Mouse (Mus musculus) neural tube, embryonic 13.5 days (tissue): ENCODE results near the gene Csk. TPM values are rescaled to one million over a fixed set of nuclear protein-coding genes. Genes with fewer than 3 reads are reported as not detected.

ENCODE experiments used
- ATAC-seq: fragments of 200-750 bp; cut with Nextera tagmentation; 2 replicates; pipeline ENCODE4 v1.8.0; 2017; ENCODE audit warnings: low read depth, mild to moderate bottlenecking, moderate TSS enrichment, moderate library complexity
- H3K27ac ChIP-seq: fragments of 300-500 bp; sonication (generic); replicated peaks from 2 replicates; pipeline ENCODE4 v1.5.1; 2015; ENCODE audit warnings: moderate library complexity, mild to moderate bottlenecking, inconsistent platforms
- H3K27me3 ChIP-seq: fragments of 300-500 bp; sonication (generic); 2 replicates; pipeline ENCODE4 v1.6.1; 2015; ENCODE audit warnings: mild to moderate bottlenecking, inconsistent platforms
- H3K36me3 ChIP-seq: fragments of 300-500 bp; sonication (generic); 2 replicates; pipeline ENCODE4 v1.6.1; 2015; ENCODE audit warnings: mild to moderate bottlenecking, inconsistent platforms
- H3K4me1 ChIP-seq: fragments of 300-500 bp; sonication (generic); replicated peaks from 2 replicates; pipeline ENCODE4 v1.6.1; 2015; ENCODE audit warnings: inconsistent platforms
- H3K4me2 ChIP-seq: fragments of 300-500 bp; sonication (generic); 2 replicates; pipeline ENCODE4 v1.6.1; 2015; ENCODE audit warnings: inconsistent platforms, mild to moderate bottlenecking, moderate library complexity
- H3K4me3 ChIP-seq: fragments of 300-500 bp; sonication (generic); 2 replicates; pipeline ENCODE4 v1.5.1; 2015; ENCODE audit warnings: mild to moderate bottlenecking, inconsistent platforms
- H3K9ac ChIP-seq: fragments of 300-500 bp; sonication (generic); 2 replicates; pipeline ENCODE4 v1.6.1; 2015; ENCODE audit warnings: moderate library complexity, mild to moderate bottlenecking, inconsistent platforms
- H3K9me3 ChIP-seq: fragments of 300-500 bp; sonication (generic); 2 replicates; pipeline ENCODE4 v1.6.1; 2016; ENCODE audit warnings: inconsistent platforms
- WGBS: fragments of 180-500 bp; shearing (Covaris S2); methylation state at CpG from one replicate; pipeline ENCODE4 v1.1.7; 2015; 5-methylcytosine and 5-hydroxymethylcytosine counted together
- polyA plus RNA-seq: library from polyadenylated mRNA; unstranded; fragments of >200 nt; fragmentation: Nextera tagmentation; extraction: Ambion mirVana; gene quantifications from 2 replicates; pipeline ENCODE4 v1.2.1, GENCODE M21; 2015

Csk gene
- polyA plus RNA-seq, 1 experiment from 2014 or later, result 43.7 TPM

DNA sequence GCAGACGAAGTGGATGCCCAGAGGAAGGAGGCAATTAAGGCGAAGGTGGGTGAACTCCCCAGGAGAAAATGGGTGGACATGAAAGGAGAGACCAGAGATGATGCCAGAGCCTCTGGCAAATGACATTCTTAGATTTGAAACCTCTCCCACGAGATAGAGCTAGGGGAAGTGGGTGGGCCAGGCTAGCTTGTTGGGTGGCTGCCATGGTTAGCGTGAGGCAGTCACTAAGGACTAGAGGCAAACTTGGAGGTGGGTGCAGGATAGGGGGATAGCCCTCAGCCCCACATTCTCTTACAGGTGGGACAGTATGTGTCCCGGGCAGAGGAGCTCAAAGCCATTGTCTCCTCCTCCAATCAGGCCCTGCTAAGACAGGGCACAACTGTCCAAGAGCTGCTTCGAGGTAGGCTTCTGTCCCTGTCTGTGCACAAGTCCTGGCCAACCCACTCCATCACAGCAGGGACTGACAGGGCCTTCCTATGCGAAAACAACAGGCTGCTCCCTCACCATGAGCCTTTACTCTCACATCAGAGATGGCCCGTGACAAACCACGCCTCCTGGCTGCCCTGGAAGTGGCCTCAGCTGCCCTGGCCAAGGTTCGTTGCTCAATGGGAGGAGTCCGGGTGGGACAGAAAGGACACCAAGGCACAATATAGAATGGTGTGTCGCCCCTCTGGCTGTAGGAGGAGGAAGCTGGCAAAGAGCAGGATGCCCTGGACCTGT lies 59.8 kb downstream of the Csk start:
- no peak overlapping the region for H3K27ac ChIP-seq
- H3K4me3 ChIP-seq, result no peak overlapping the region
- H3K9ac ChIP-seq, result no peak overlapping the region
- H3K9me3 ChIP-seq, result no peaks in the 10 kb centered on the region
- no peaks in the 10 kb centered on the region for H3K27me3 ChIP-seq
- peaks cover 34% of the 10 kb centered on the region for H3K4me1 ChIP-seq
- H3K36me3 ChIP-seq, result peaks cover 44% of the 10 kb centered on the region
- no peak overlapping the region for H3K4me2 ChIP-seq
- ATAC-seq, result no peak
- 55% methylated on average over 12 of the region's 12 CpGs for WGBS

DNA sequence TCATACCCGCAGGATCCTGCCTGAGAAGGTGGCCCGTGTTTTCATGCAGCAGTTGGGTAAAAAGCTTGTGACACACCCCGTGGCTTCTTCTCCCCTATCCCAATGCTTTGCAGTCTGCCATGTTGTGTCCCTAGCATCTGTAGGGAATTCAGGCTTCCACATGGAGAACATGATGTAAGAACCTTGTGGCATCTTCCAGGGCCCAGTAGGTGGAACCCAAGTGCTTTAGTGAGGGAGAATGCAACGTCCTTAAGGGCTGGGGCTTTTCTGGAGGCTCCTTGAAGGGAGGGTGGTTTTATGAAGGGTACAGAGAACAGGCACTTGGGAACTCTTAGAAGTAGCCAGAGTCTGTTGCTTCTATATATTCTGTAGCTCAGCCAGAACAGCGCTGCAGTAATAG lies 62.7 kb downstream of the Csk start:
- ATAC-seq, result no peak
- WGBS, result 42% methylated on average over 5 of the region's 5 CpGs
- peak overlapping the region; percentile 70; the same call in 1 of the 2 replicates for H3K4me3 ChIP-seq

DNA sequence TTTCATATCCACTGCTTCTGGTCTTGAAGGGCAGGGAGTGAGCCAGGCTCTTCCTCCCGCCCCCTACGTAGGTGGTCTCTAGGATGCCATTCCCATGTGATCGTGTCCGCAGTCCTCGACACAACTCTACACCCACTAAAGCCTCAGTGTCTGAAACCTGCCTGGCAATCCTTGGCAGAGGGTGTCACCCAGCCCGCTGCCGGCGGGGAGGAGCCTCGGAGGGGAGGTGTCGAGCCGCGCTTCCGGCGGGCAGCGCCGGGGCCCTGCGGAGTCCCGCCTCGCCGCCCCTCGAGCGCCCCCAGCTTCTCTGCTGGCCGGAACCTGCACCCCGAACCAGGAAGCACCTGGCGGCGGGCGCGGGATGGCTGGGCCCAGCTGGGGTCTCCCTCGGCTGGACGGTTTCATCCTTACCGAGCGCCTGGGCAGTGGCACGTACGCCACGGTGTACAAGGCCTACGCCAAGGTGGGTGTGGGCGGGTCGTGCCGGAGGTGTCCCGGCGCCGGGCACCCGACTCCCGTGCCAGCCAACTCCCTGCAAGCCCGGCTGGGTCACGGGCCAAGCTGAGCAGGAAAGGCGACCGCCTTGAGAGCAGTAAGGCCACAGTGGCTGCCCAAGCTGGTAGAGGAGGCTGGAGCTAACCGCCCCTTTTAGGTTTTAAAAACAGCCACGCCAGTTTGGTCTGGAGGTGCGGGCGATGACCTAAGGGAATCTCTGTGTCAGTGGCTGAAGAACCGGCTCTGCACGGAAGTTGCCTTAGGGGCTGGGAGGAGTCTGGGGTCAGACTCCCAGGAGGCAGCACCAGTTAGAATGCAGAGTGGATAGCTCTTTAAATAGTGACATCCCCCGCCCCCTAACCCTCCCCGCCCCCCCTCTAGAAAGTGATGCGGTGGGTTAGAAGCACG lies 64.0 kb downstream of the Csk start, which contains the start of gene Ulk3:
Gene Ulk3, plus strand, starts transcription at position 229 of the 903 bp plus-strand sequence.
- peak; percentile 89 for ATAC-seq
- WGBS, result under 1% methylated on average over 58 of the region's 58 CpGs
- Histone ChIP-seq H3K4me1 (peaks cover 23% of the 10 kb centered on the region), H3K27me3 (no peaks in the 10 kb centered on the region), H3K4me3 (peak within 1 kb of the TSS; percentile 70), H3K9ac (peak within 1 kb of the TSS; percentile 82), H3K4me2 (peak within 1 kb of the TSS; percentile 92), H3K27ac (peak within 1 kb of the TSS; percentile 78), H3K36me3 (peaks cover 57% of the 10 kb centered on the region), H3K9me3 (no peaks in the 10 kb centered on the region)

More for the DNA sequence above, 62.7 kb downstream of the Csk start:
- H3K36me3 ChIP-seq, result peaks cover 61% of the 10 kb centered on the region
- H3K4me2 ChIP-seq, result peak overlapping the region; percentile 92; the same call in 1 of the 2 replicates
- 0 out of 2 replicates have a peak overlapping the region, but pooled peaks have one; percentile 82 for H3K9ac ChIP-seq
- no peaks in the 10 kb centered on the region for H3K27me3 ChIP-seq
- peaks cover 23% of the 10 kb centered on the region for H3K4me1 ChIP-seq
- no peak overlapping the region for H3K27ac ChIP-seq
- no peaks in the 10 kb centered on the region for H3K9me3 ChIP-seq

DNA sequence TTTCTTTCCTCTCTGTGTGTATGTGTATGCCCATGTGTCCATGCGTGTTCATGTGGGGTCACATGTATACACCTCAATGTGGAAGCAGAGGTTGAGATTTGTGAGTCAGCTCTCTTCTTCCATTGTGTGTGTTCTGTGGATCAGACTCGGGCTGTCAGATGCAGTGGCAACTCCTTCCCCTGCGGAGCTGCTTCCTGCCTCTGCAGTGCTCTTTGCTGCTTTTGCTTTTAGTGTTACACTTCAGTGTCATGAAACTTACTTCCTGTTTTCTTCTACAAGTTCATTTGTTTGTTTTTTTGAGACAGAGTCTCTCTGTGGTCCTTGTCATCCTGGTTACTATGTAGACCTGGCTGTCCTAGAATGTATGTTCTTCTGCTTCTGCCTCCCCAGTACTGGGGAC lies 68.4 kb downstream of the Csk start:
- Histone ChIP-seq H3K36me3 (peaks cover 74% of the 10 kb centered on the region), H3K9ac (no peak overlapping the region), H3K4me3 (no peak overlapping the region), H3K4me2 (no peak overlapping the region), H3K27ac (no peak overlapping the region), H3K4me1 (peaks cover 14% of the 10 kb centered on the region), H3K27me3 (no peaks in the 10 kb centered on the region), H3K9me3 (no peaks in the 10 kb centered on the region)
- ATAC-seq, result no peak
- WGBS, result 84% methylated on average over 3 of the region's 3 CpGs

DNA sequence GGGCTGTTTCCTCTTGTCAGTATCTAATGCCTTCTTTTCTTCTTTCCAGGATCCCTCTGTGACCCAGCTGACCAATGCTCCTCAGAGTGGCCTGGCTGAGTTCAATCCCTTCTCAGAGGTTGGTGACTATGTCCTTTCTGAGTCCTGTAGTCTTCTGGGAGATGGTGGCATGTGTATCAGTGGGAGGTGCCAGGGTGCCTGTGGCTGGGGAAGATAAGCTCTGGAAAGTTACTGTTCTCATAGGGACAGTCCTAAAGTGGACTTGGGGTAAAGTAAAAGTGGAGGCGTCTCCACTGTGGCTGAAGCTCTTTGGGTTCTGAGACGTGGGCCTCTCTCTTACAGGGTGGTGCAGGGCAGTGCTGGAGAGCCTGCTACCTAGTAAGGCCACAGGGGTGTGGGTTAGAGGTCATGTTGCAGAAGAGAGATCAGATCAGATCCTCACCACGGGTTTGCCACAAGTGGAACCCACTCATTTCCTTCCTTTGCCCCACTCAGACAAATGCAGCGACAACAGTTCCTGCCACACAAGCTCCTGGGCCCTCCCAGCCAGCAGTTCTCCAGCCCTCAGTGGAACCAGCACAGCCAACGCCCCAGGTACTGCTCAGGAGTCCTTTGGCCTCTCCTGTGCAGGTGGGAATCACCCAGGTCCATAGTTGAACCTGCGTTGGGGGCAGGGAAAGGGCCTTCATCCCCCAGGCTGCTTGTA lies 76.1 kb downstream of the Csk start:
- no peak overlapping the region for H3K9ac ChIP-seq
- peaks cover 61% of the 10 kb centered on the region for H3K36me3 ChIP-seq
- no peak overlapping the region for H3K27ac ChIP-seq
- no peaks in the 10 kb centered on the region for H3K4me1 ChIP-seq
- H3K4me2 ChIP-seq, result no peak overlapping the region
- no peaks in the 10 kb centered on the region for H3K9me3 ChIP-seq
- no peak overlapping the region for H3K4me3 ChIP-seq
- WGBS, result 88% methylated on average over 6 of the region's 6 CpGs
- no peak for ATAC-seq
- no peaks in the 10 kb centered on the region for H3K27me3 ChIP-seq

Other genes with a start within 250 kb of the Csk start
- gene Ppcdc, start 213.5 kb downstream of the Csk start, polyA plus RNA-seq, result 22.8 and 23.6 TPM in 2 replicates
- gene Scamp5, start 185.6 kb downstream of the Csk start, polyA plus RNA-seq, result 65.1 and 67.8 TPM in 2 replicates
- gene Rpp25, start 149.6 kb downstream of the Csk start, polyA plus RNA-seq, result 21.0 and 21.9 TPM in 2 replicates
- gene Cox5a, start 132.4 kb downstream of the Csk start, polyA plus RNA-seq, result 922 and 997 TPM in 2 replicates
- gene Fam219b, start 116.1 kb downstream of the Csk start, polyA plus RNA-seq, result 20.2 and 20.6 TPM in 2 replicates
- gene Mpi, start 100.9 kb downstream of the Csk start, polyA plus RNA-seq, result 70.8 and 73.1 TPM in 2 replicates
- gene Scamp2, start 92.7 kb downstream of the Csk start, polyA plus RNA-seq, result 48.0 and 53.7 TPM in 2 replicates
- gene Ulk3, start 64.2 kb downstream of the Csk start, polyA plus RNA-seq, result 25.9 and 26.5 TPM in 2 replicates
- gene Cplx3, start 47.4 kb downstream of the Csk start, polyA plus RNA-seq, result not detected in 2 replicates
- gene Lman1l, start 32.9 kb downstream of the Csk start, polyA plus RNA-seq, result not detected in 2 replicates
- gene Cyp1a2, start 30.1 kb upstream of the Csk start, polyA plus RNA-seq, result not detected in 2 replicates
- 0.15 TPM in 1 of 2 replicates, not detected in the other for gene Cyp1a1, start 34.3 kb upstream of the Csk start, polyA plus RNA-seq
- gene Edc3, start 54.9 kb upstream of the Csk start, polyA plus RNA-seq, result 32.0 and 35.4 TPM in 2 replicates
- 68.6 and 76.6 TPM in 2 replicates for gene Clk3, start 112.2 kb upstream of the Csk start, polyA plus RNA-seq
- 11.4 and 11.7 TPM in 2 replicates for gene Arid3b, start 183.2 kb upstream of the Csk start, polyA plus RNA-seq